24 mouse cellular contexts compared by ENCODE assay signal in the genomic region with DNA sequence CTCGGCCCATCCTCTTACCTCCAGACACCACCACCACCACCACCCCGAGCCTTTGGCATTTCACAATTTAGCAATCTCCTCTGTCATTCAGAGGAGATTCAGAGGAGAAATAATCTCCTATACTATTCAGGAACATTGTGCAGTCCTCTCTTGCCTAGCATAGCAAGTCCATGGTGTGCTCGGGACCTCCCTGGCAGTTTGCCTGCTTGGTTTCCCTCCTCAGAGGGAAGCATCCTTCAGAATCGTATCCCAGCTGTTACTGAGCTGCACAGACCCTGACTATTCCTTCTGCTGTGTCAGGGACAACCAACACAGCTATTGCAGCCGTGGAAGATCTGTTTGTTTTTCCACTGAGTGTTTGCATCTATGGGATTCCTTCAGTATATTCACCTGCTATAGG.
DNase-seq lines count a peak whose midpoint lies in the region; ATAC-seq and TF ChIP-seq lines count a peak whose summit lies in the region.
"Had no signal": no experiment of that assay in that cellular context is flagged by ENCODE, and none has a peak within 500 bp of the region (broad histone marks: within the 10 kb centered on the region; RNA-seq: fewer than 3 reads in every experiment).

No protein-coding gene starts in this region.

- WGBS in hindbrain, postnatal 0 days = 45% methylated on average over 5 of the region's 5 CpGs
- WGBS in hindbrain, embryonic 14.5 days = 70% methylated on average over 5 of the region's 5 CpGs

- no peak overlapping the region for H3K9ac ChIP-seq in hindbrain, postnatal 0 days (replicated peaks; ENCODE audit: low read length)
- no peak overlapping the region for H3K9ac ChIP-seq in hindbrain, embryonic 14.5 days
- H3K9ac ChIP-seq: heart, embryonic 13.5 days; limb, embryonic 13.5 days had no signal

- no peaks in the 10 kb centered on the region for H3K4me1 ChIP-seq in hindbrain, postnatal 0 days (ENCODE audit: insufficient read depth, low read length)
- H3K4me1 ChIP-seq in hindbrain, embryonic 14.5 days (replicated peaks; ENCODE audit: control insufficient read depth, insufficient read depth, low read length) = no peaks in the 10 kb centered on the region
- H3K4me1 ChIP-seq: heart, embryonic 13.5 days; limb, embryonic 13.5 days had no signal

- H3K4me2 ChIP-seq in hindbrain, postnatal 0 days (ENCODE audit: low read depth, low read length) = no peak overlapping the region
- no peak overlapping the region for H3K4me2 ChIP-seq in hindbrain, embryonic 14.5 days (replicated peaks)
- H3K4me2 ChIP-seq: heart, embryonic 13.5 days; limb, embryonic 13.5 days; liver, embryonic 11.5 days had no signal

- no peak for ATAC-seq in hindbrain, postnatal 0 days
- no peak for ATAC-seq in hindbrain, embryonic 14.5 days (ENCODE audit: low FRiP score)
- ATAC-seq: forebrain, embryonic 14.5 days; intestine, embryonic 16.5 days; lung, postnatal 0 days had no signal

- no peaks in the 10 kb centered on the region for H3K27me3 ChIP-seq in hindbrain, postnatal 0 days (ENCODE audit: insufficient read depth, low read length)
- no peaks in the 10 kb centered on the region for H3K27me3 ChIP-seq in hindbrain, embryonic 14.5 days (ENCODE audit: control insufficient read depth, insufficient read depth, low read length)
- H3K27me3 ChIP-seq: heart, embryonic 13.5 days had no signal

- no peak overlapping the region for H3K4me3 ChIP-seq in hindbrain, postnatal 0 days (ENCODE audit: low read length)
- no peak overlapping the region for H3K4me3 ChIP-seq in hindbrain, embryonic 14.5 days (replicated peaks; ENCODE audit: low read length)
- H3K4me3 ChIP-seq: heart, adult 2 months; heart, embryonic 13.5 days; limb, embryonic 13.5 days had no signal

- H3K9me3 ChIP-seq in hindbrain, postnatal 0 days (ENCODE audit: low read length) = no peaks in the 10 kb centered on the region
- no peaks in the 10 kb centered on the region for H3K9me3 ChIP-seq in hindbrain, embryonic 14.5 days (ENCODE audit: control insufficient read depth, low read length)
- H3K9me3 ChIP-seq: G1E; heart, embryonic 13.5 days; limb, embryonic 13.5 days had no signal

- no peak for TF ChIP-seq CTCF in hindbrain, postnatal 0 days (IDR thresholded peaks at IDR 0.05; ENCODE audit: low read depth)

- intact Hi-C loops in left cerebral cortex, postnatal 4 days (cut with DNase I) = no loop called here
- intact Hi-C loops in left cerebral cortex, postnatal 25 days (cut with DNase I) = no loop called here

- H3K27ac ChIP-seq in hindbrain, postnatal 0 days = no peak overlapping the region
- no peak overlapping the region for H3K27ac ChIP-seq in hindbrain, embryonic 14.5 days
- H3K27ac ChIP-seq: heart, adult 2 months; heart, embryonic 13.5 days; limb, embryonic 13.5 days; macrophage; stomach, postnatal 0 days had no signal

- no peaks in the 10 kb centered on the region for H3K36me3 ChIP-seq in hindbrain, postnatal 0 days (ENCODE audit: insufficient read depth, low read length)
- no peaks in the 10 kb centered on the region for H3K36me3 ChIP-seq in hindbrain, embryonic 14.5 days (replicated peaks; ENCODE audit: control insufficient read depth, insufficient read depth)
- H3K36me3 ChIP-seq: G1E; heart, embryonic 13.5 days; limb, embryonic 13.5 days had no signal

- peak; percentile 15 to 31 for DNase-seq in cerebellum, postnatal 14 days
- DNase-seq in cerebellum, adult 8-10 months = no peak
- peak; percentile 53 for DNase-seq in hindbrain, postnatal 0 days (ENCODE audit: low spot score)
- DNase-seq in hindbrain, embryonic 14.5 days (ENCODE audit: low spot score) = no peak
- DNase-seq in left cerebral cortex, postnatal 4 days = peak; percentile 45
- DNase-seq in left cerebral cortex, postnatal 25 days (ENCODE audit: low spot score in 2 of 2) = no peak
- peak; percentile 66 for DNase-seq in testis, postnatal 10 days (ENCODE audit: low spot score)
- DNase-seq: adrenal gland, adult 8-10 months; cerebellum, adult 9-10 months; gastrocnemius, postnatal 25 days; heart, adult 2 months; midbrain, embryonic 14.5 days; right cerebral cortex, adult 18-20 months; spleen, adult 18-20 months; thymus, postnatal 4 days had no signal

Comparison
In these comparisons a context has a peak if more than half of its experiments do, and no peak if none do; other contexts are left out.
1. DNase-seq: peak in cerebellum, postnatal 14 days (2 of 2), hindbrain, postnatal 0 days (single experiment), left cerebral cortex, postnatal 4 days (single experiment) and testis, postnatal 10 days (single experiment); none in cerebellum, adult 8-10 months (single experiment), hindbrain, embryonic 14.5 days (single experiment) and left cerebral cortex, postnatal 25 days (0 of 2).